Mouse (Mus musculus): ENCODE data around the gene Klf12. TPM values are rescaled to one million over a fixed set of nuclear protein-coding genes. Genes with fewer than 3 reads are reported as not detected.

The Klf12 gene
- polyA plus RNA-seq, 1 experiment = 8.2 TPM

DNA sequence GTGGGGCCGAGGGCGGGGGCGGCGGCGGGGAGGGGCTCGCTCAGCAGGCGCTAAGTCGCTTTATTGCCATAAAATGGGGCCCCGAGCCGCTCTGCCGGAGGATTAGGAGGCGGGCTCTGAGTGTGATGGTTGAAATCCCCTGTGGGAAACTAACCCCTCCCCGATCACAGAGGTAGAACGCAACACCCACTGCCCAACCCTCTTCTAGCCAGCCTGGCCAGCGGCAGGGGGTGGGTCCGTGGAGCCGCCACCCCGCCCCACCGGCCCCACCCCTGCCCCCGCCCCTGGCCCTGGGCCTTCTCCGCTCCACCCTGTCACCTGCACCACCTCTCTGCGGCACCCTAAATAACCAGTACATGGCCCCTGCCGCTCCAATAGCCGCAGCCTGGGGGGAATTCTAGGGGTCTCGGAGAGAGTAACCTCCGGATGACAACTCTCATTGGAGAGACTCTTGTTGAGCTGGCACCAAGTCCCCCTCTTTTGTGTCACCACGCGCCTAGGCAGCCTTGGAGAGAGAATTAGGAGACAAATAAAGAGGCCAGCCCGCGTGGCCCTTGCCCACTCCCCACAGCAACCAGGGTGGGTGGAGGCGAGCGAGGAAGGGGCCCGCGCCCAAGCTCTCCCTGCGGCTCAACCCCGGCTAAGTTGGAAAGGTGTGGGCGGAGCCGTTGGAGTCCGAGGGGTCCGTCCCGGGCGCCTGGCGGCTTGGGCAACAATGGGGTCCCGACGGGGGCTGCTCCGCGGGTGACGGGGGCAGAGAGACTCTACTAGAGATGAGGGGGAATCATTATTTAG lies 579 bp upstream of the Klf12 start:
- peaks cover 11% of the 10 kb centered on the region for H3K9me3 ChIP-seq (replicated peaks; ENCODE audit: control insufficient read depth, insufficient read depth, low read length, poor library complexity, severe bottlenecking)
- no peaks in the 10 kb centered on the region for H3K27me3 ChIP-seq (ENCODE audit: control insufficient read depth, insufficient read depth, low read length, poor library complexity, severe bottlenecking)
- no peaks in the 10 kb centered on the region for H3K4me1 ChIP-seq (ENCODE audit: control insufficient read depth, insufficient read depth, low read length)
- TF ChIP-seq EP300 (IDR thresholded peaks at IDR 0.05; ENCODE audit: insufficient read depth, low read depth, low read length) = peak; percentile 47; the same call in 1 of the 2 replicates
- TF ChIP-seq CTCF (IDR thresholded peaks at IDR 0.05; ENCODE audit: low read depth, low read length) = no peak
- no peak for TF ChIP-seq POLR2A (IDR thresholded peaks at IDR 0.05; ENCODE audit: insufficient read depth, low read length)
- H3K9ac ChIP-seq (ENCODE audit: low read depth, poor library complexity, severe bottlenecking) = peak overlapping the region; percentile 84
- H3K4me3 ChIP-seq (ENCODE audit: low read depth, low read length) = peak overlapping the region; percentile 79
- peak overlapping the region; percentile 93 for H3K27ac ChIP-seq (ENCODE audit: insufficient read depth, low read length)
- no peaks in the 10 kb centered on the region for H3K36me3 ChIP-seq (ENCODE audit: control insufficient read depth, insufficient read depth, low read length, poor library complexity, severe bottlenecking)

GRCm38 (mm10) chr14:100283411-100284118 lies 914 bp downstream of the Klf12 start:
- H3K36me3 ChIP-seq (ENCODE audit: control insufficient read depth, insufficient read depth, low read length, poor library complexity, severe bottlenecking) = no peaks in the 10 kb centered on the region
- peaks cover 24% of the 10 kb centered on the region for H3K9me3 ChIP-seq (replicated peaks; ENCODE audit: control insufficient read depth, insufficient read depth, low read length, poor library complexity, severe bottlenecking)
- H3K4me1 ChIP-seq (ENCODE audit: control insufficient read depth, insufficient read depth, low read length) = no peaks in the 10 kb centered on the region
- H3K27me3 ChIP-seq (ENCODE audit: control insufficient read depth, insufficient read depth, low read length, poor library complexity, severe bottlenecking) = no peaks in the 10 kb centered on the region
- H3K9ac ChIP-seq (ENCODE audit: low read depth, poor library complexity, severe bottlenecking) = peak overlapping the region; percentile 68
- no peak for TF ChIP-seq POLR2A (IDR thresholded peaks at IDR 0.05; ENCODE audit: insufficient read depth, low read length)
- TF ChIP-seq EP300 (IDR thresholded peaks at IDR 0.05; ENCODE audit: insufficient read depth, low read depth, low read length) = no peak
- TF ChIP-seq CTCF (IDR thresholded peaks at IDR 0.05; ENCODE audit: low read depth, low read length) = no peak
- peak overlapping the region; percentile 75 for H3K27ac ChIP-seq (ENCODE audit: insufficient read depth, low read length)
- H3K4me3 ChIP-seq (ENCODE audit: low read depth, low read length) = peak overlapping the region; percentile 98

- H3K9me3 ChIP-seq (replicated peaks; ENCODE audit: control insufficient read depth, insufficient read depth, low read length, poor library complexity, severe bottlenecking) = peaks cover 28% of the 10 kb centered on the region
- no peaks in the 10 kb centered on the region; the same call in 1 of the 2 replicates for H3K36me3 ChIP-seq (ENCODE audit: control insufficient read depth, insufficient read depth, low read length, poor library complexity, severe bottlenecking)
- H3K9ac ChIP-seq (ENCODE audit: low read depth, poor library complexity, severe bottlenecking) = no peak overlapping the region
- H3K27ac ChIP-seq (ENCODE audit: insufficient read depth, low read length) = no peak overlapping the region
- H3K4me3 ChIP-seq (ENCODE audit: low read depth, low read length) = no peak overlapping the region
- H3K27me3 ChIP-seq (ENCODE audit: control insufficient read depth, insufficient read depth, low read length, poor library complexity, severe bottlenecking) = no peaks in the 10 kb centered on the region
- TF ChIP-seq EP300 (IDR thresholded peaks at IDR 0.05; ENCODE audit: insufficient read depth, low read depth, low read length) = no peak
- TF ChIP-seq POLR2A (IDR thresholded peaks at IDR 0.05; ENCODE audit: insufficient read depth, low read length) = no peak
- H3K4me1 ChIP-seq (ENCODE audit: control insufficient read depth, insufficient read depth, low read length) = no peaks in the 10 kb centered on the region
These were observed 1.8 kb downstream of the Klf12 start for GRCm38 (mm10) chr14:100282651-100283050.

GRCm38 (mm10) chr14:100281734-100282133 lies 2.7 kb downstream of the Klf12 start:
- no peaks in the 10 kb centered on the region for H3K4me1 ChIP-seq (ENCODE audit: control insufficient read depth, insufficient read depth, low read length)
- H3K36me3 ChIP-seq (ENCODE audit: control insufficient read depth, insufficient read depth, low read length, poor library complexity, severe bottlenecking) = no peaks in the 10 kb centered on the region; the same call in 1 of the 2 replicates
- H3K27me3 ChIP-seq (ENCODE audit: control insufficient read depth, insufficient read depth, low read length, poor library complexity, severe bottlenecking) = no peaks in the 10 kb centered on the region
- TF ChIP-seq CTCF (IDR thresholded peaks at IDR 0.05; ENCODE audit: low read depth, low read length) (no peak), POLR2A (IDR thresholded peaks at IDR 0.05; ENCODE audit: insufficient read depth, low read length) (no peak), EP300 (IDR thresholded peaks at IDR 0.05; ENCODE audit: insufficient read depth, low read depth, low read length) (no peak)
- no peak overlapping the region for H3K4me3 ChIP-seq (ENCODE audit: low read depth, low read length)
- H3K9ac ChIP-seq (ENCODE audit: low read depth, poor library complexity, severe bottlenecking) = no peak overlapping the region
- H3K27ac ChIP-seq (ENCODE audit: insufficient read depth, low read length) = no peak overlapping the region
- peaks cover 31% of the 10 kb centered on the region for H3K9me3 ChIP-seq (replicated peaks; ENCODE audit: control insufficient read depth, insufficient read depth, low read length, poor library complexity, severe bottlenecking)

GRCm38 (mm10) chr14:100274179-100274578 lies 10.3 kb downstream of the Klf12 start:
- no peaks in the 10 kb centered on the region for H3K4me1 ChIP-seq (ENCODE audit: control insufficient read depth, insufficient read depth, low read length)
- peaks cover 13% of the 10 kb centered on the region for H3K9me3 ChIP-seq (replicated peaks; ENCODE audit: control insufficient read depth, insufficient read depth, low read length, poor library complexity, severe bottlenecking)
- TF ChIP-seq CTCF (IDR thresholded peaks at IDR 0.05; ENCODE audit: low read depth, low read length) = no peak
- no peak for TF ChIP-seq EP300 (IDR thresholded peaks at IDR 0.05; ENCODE audit: insufficient read depth, low read depth, low read length)
- TF ChIP-seq POLR2A (IDR thresholded peaks at IDR 0.05; ENCODE audit: insufficient read depth, low read length) = no peak
- H3K4me3 ChIP-seq (ENCODE audit: low read depth, low read length) = no peak overlapping the region
- no peaks in the 10 kb centered on the region for H3K27me3 ChIP-seq (ENCODE audit: control insufficient read depth, insufficient read depth, low read length, poor library complexity, severe bottlenecking)
- no peak overlapping the region for H3K9ac ChIP-seq (ENCODE audit: low read depth, poor library complexity, severe bottlenecking)
- H3K36me3 ChIP-seq (ENCODE audit: control insufficient read depth, insufficient read depth, low read length, poor library complexity, severe bottlenecking) = no peaks in the 10 kb centered on the region; the same call in 1 of the 2 replicates
- no peak overlapping the region for H3K27ac ChIP-seq (ENCODE audit: insufficient read depth, low read length)

DNA sequence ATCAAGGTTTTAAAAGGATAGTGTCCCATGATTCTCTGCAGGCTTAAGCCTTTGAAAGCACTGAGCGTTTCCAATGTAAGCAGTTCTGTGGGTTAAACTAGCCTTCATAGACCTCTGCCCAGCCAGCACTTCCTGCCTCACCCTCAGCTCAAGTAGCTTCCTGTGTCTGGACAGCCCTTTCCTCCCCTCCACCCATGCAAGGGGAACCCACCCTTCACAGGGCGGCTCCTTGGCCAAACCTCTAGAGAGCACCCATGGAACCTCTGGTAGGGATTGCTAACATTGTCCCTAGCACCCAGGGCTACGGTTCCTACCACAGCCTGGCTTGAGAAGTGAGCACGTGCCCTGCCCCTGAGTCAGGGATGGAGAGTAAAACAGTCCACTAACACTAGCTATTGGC lies 23.9 kb downstream of the Klf12 start:
- Histone ChIP-seq H3K9ac (ENCODE audit: low read depth, poor library complexity, severe bottlenecking) (no peak overlapping the region), H3K36me3 (ENCODE audit: control insufficient read depth, insufficient read depth, low read length, poor library complexity, severe bottlenecking) (no peaks in the 10 kb centered on the region), H3K4me3 (ENCODE audit: low read depth, low read length) (no peak overlapping the region), H3K4me1 (ENCODE audit: control insufficient read depth, insufficient read depth, low read length) (no peaks in the 10 kb centered on the region), H3K27ac (ENCODE audit: insufficient read depth, low read length) (no peak overlapping the region), H3K27me3 (ENCODE audit: control insufficient read depth, insufficient read depth, low read length, poor library complexity, severe bottlenecking) (no peaks in the 10 kb centered on the region), H3K9me3 (replicated peaks; ENCODE audit: control insufficient read depth, insufficient read depth, low read length, poor library complexity, severe bottlenecking) (peaks cover 27% of the 10 kb centered on the region)
- TF ChIP-seq POLR2A (IDR thresholded peaks at IDR 0.05; ENCODE audit: insufficient read depth, low read length) (no peak), CTCF (IDR thresholded peaks at IDR 0.05; ENCODE audit: low read depth, low read length) (no peak), EP300 (IDR thresholded peaks at IDR 0.05; ENCODE audit: insufficient read depth, low read depth, low read length) (no peak)

Data from ES-Bruce4 (cell line).